Mouse (Mus musculus) stomach, embryonic 15.5 days (tissue): ENCODE data around the gene Nap1l5. TPM values are rescaled to one million over a fixed set of nuclear protein-coding genes. Genes with fewer than 3 reads are reported as not detected.
"Not testable (repeated sequence)": the region's sequence is repeated elsewhere in the genome, so short reads cannot be mapped to it uniquely, and the experiment has no call there.

Experiments
- ATAC-seq: fragments of 200-750 bp; cut with Nextera tagmentation; 2 replicates; pipeline ENCODE4 v1.8.0; 2017; ENCODE audit warnings: low read depth, moderate number of reproducible peaks, moderate TSS enrichment; ENCODE audit not compliant: insufficient read depth, low FRiP score
- H3K27ac ChIP-seq: fragments of 300-500 bp; sonication (generic); 2 replicates; pipeline ENCODE4 v1.5.1; 2015; ENCODE audit warnings: mild to moderate bottlenecking, inconsistent platforms
- H3K27me3 ChIP-seq: fragments of 300-500 bp; sonication (generic); replicated peaks from 2 replicates; pipeline ENCODE4 v1.6.1; 2015; ENCODE audit warnings: inconsistent platforms
- H3K36me3 ChIP-seq: fragments of 300-500 bp; sonication (generic); 2 replicates; pipeline ENCODE4 v1.6.1; 2015; ENCODE audit warnings: inconsistent platforms
- H3K4me1 ChIP-seq: fragments of 300-500 bp; sonication (generic); 2 replicates; pipeline ENCODE4 v1.6.1; 2015; ENCODE audit warnings: inconsistent platforms
- H3K4me2 ChIP-seq: fragments of 300-500 bp; sonication (generic); 2 replicates; pipeline ENCODE4 v1.6.1; 2015; ENCODE audit warnings: mild to moderate bottlenecking, inconsistent platforms
- H3K4me3 ChIP-seq: fragments of 300-500 bp; sonication (generic); replicated peaks from 2 replicates; pipeline ENCODE4 v1.5.1; 2015; ENCODE audit warnings: inconsistent platforms
- H3K9ac ChIP-seq: fragments of 300-500 bp; sonication (generic); 2 replicates; pipeline ENCODE4 v1.6.1; 2015; ENCODE audit warnings: inconsistent platforms
- H3K9me3 ChIP-seq: fragments of 300-500 bp; sonication (generic); 2 replicates; pipeline ENCODE4 v1.6.1; 2016; ENCODE audit warnings: inconsistent platforms
- WGBS: fragments of 180-500 bp; shearing (Covaris S2); methylation state at CpG from one replicate; pipeline ENCODE4 v1.1.7; 2015; 5-methylcytosine and 5-hydroxymethylcytosine counted together
- polyA plus RNA-seq: library from polyadenylated mRNA; unstranded; fragments of >200 nt; fragmentation: Nextera tagmentation; extraction: Ambion mirVana; gene quantifications from 2 replicates; pipeline ENCODE4 v1.2.1, GENCODE M21; 2015

Gene Nap1l5
- polyA plus RNA-seq, 1 experiment from 2014 or later, result 7.3 TPM

DNA sequence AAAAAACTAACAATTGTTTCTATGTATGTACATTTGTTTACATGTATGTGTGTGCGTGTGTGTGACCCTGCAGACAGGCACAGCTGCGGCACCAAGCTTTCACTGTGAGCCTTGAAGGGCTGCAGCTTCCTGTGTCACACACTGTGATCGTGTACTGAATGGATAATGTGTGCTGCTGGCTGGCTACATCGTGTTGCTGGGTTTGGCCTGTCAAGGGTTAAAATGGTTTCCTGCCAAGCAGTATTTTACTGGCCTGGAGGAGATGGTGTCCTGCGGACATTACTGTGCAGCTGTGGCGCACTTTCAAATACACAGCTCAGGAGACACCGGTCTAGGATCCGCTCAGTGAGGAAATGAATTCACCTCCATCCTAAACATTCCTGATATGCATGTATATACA lies 3.7 kb downstream of the Nap1l5 start:
- peak; percentile 54 for ATAC-seq
- Histone ChIP-seq H3K4me2 (no peak overlapping the region), H3K9ac (no peak overlapping the region), H3K4me3 (no peak overlapping the region), H3K27me3 (no peaks in the 10 kb centered on the region), H3K36me3 (no peaks in the 10 kb centered on the region), H3K27ac (no peak overlapping the region), H3K4me1 (no peaks in the 10 kb centered on the region), H3K9me3 (no peaks in the 10 kb centered on the region)
- 39% methylated on average over 8 of the region's 8 CpGs for WGBS

GRCm38 (mm10) chr6:58900536-58900935 lies 6.3 kb downstream of the Nap1l5 start:
- 74% methylated on average over 7 of the region's 7 CpGs for WGBS
- Histone ChIP-seq H3K4me3 (no peak overlapping the region), H3K27me3 (no peaks in the 10 kb centered on the region), H3K4me2 (no peak overlapping the region), H3K9ac (no peak overlapping the region), H3K36me3 (no peaks in the 10 kb centered on the region), H3K27ac (no peak overlapping the region), H3K4me1 (no peaks in the 10 kb centered on the region), H3K9me3 (no peaks in the 10 kb centered on the region)
- ATAC-seq, result peak; percentile 75

- Histone ChIP-seq H3K27ac (no peak overlapping the region), H3K4me3 (no peak overlapping the region), H3K36me3 (no peaks in the 10 kb centered on the region), H3K9me3 (no peaks in the 10 kb centered on the region), H3K9ac (no peak overlapping the region), H3K4me2 (no peak overlapping the region), H3K4me1 (no peaks in the 10 kb centered on the region), H3K27me3 (no peaks in the 10 kb centered on the region)
- WGBS, result 84% methylated on average over 3 of the region's 3 CpGs
- no peak for ATAC-seq
Observed at GRCm38 (mm10) chr6:58899076-58899475, 7.8 kb downstream of the Nap1l5 start.

- no peaks in the 10 kb centered on the region for H3K9me3 ChIP-seq
- no peak for ATAC-seq
- H3K9ac ChIP-seq, result no peak overlapping the region
- H3K4me2 ChIP-seq, result no peak overlapping the region
- H3K27ac ChIP-seq, result no peak overlapping the region
- WGBS, result 87% methylated on average over 3 of the region's 3 CpGs
- no peak overlapping the region for H3K4me3 ChIP-seq
- no peaks in the 10 kb centered on the region for H3K4me1 ChIP-seq
- H3K36me3 ChIP-seq, result no peaks in the 10 kb centered on the region
- H3K27me3 ChIP-seq, result no peaks in the 10 kb centered on the region
Observed at GRCm38 (mm10) chr6:58896648-58897047, 10.2 kb downstream of the Nap1l5 start.

- no peaks in the 10 kb centered on the region for H3K4me1 ChIP-seq
Observed at GRCm38 (mm10) chr6:58894994-58895393, 11.9 kb downstream of the Nap1l5 start.

DNA sequence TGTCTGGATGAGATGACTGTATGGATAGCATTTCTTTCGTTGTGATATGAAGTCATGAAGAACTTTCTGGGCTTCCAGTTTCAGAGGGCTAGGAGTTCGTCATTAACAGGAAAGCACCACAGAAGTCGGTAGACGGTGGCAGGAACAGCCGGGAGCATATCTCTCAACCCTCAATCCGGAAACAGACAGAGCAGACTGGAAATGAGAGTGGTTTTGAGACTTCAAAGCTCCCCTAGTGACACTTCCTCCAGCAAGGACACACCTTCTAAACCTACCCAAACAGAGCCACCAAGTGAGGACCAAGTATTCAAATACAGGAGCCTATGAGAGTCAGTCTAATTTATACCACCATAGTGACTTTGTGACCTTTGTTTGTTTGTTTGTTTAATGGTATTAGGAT lies 13.6 kb downstream of the Nap1l5 start:
- Histone ChIP-seq H3K9ac (no peak overlapping the region), H3K4me3 (no peak overlapping the region), H3K9me3 (no peaks in the 10 kb centered on the region), H3K27me3 (no peaks in the 10 kb centered on the region), H3K4me1 (no peaks in the 10 kb centered on the region), H3K4me2 (no peak overlapping the region), H3K27ac (no peak overlapping the region), H3K36me3 (peaks cover 4% of the 10 kb centered on the region; the same call in 1 of the 2 replicates)
- 77% methylated on average over 6 of the region's 6 CpGs for WGBS
- ATAC-seq, result no peak

More at GRCm38 (mm10) chr6:58894994-58895393, 11.9 kb downstream of the Nap1l5 start:
- Histone ChIP-seq H3K4me3 (no peak overlapping the region), H3K27me3 (no peaks in the 10 kb centered on the region), H3K4me2 (no peak overlapping the region), H3K36me3 (peaks cover 2% of the 10 kb centered on the region; the same call in 1 of the 2 replicates), H3K27ac (no peak overlapping the region), H3K9ac (no peak overlapping the region), H3K9me3 (no peaks in the 10 kb centered on the region)
- 79% methylated on average over 4 of the region's 4 CpGs for whole genome bisulfite sequencing
- no peak for ATAC-seq

DNA sequence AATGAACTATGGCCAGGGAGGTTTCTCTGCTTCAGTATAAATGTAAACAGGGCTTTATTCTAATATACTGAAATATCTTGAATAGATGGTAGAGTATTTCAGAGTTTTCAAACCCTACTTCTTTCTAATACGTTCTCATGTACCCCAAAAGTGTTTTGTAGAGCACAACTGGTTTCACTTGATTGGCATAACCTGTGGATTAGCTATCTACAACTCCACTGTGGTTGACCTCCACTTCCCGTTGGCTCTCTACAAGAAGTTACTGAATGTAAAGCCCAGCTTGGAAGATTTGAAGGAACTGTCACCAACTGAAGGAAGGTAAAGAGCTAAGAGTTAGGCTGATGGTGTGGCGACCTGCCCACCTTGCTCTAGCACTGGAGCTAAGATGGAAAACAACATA lies 17.0 kb downstream of the Nap1l5 start:
- H3K4me2 ChIP-seq, result no peak overlapping the region
- ATAC-seq, result no peak
- H3K27me3 ChIP-seq, result no peaks in the 10 kb centered on the region
- 82% methylated on average over 3 of the region's 3 CpGs for WGBS
- H3K36me3 ChIP-seq, result peaks cover 4% of the 10 kb centered on the region; the same call in 1 of the 2 replicates
- H3K9me3 ChIP-seq, result no peaks in the 10 kb centered on the region
- H3K4me1 ChIP-seq, result no peaks in the 10 kb centered on the region
- no peak overlapping the region for H3K4me3 ChIP-seq
- no peak overlapping the region for H3K27ac ChIP-seq
- H3K9ac ChIP-seq, result no peak overlapping the region

DNA sequence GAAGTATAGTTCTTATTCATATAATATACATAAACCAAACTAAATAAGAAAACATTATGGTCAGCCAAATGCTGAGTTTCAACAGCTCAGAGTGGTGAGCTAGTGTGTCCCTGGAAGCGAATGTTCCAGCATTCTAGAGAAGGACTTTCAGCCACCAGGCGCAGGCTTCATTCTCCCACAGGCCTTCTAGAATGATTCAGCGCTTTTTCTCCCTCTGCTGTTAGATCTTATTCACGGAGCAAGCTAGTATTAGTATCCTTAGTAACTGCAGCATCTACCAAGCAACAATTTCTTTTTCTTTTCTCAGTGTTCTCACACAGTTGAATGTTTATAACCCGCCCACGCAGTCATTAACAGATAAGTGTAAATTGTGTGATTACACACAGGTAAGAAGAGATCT lies 24.6 kb downstream of the Nap1l5 start:
- Histone ChIP-seq H3K27ac (no peak overlapping the region), H3K9me3 (no peaks in the 10 kb centered on the region), H3K27me3 (no peaks in the 10 kb centered on the region), H3K36me3 (0 out of 2 replicates have a peak, but pooled peaks cover 4% of the 10 kb centered on the region), H3K4me2 (no peak overlapping the region), H3K4me1 (no peaks in the 10 kb centered on the region), H3K4me3 (no peak overlapping the region), H3K9ac (no peak overlapping the region)
- no peak for ATAC-seq
- 74% methylated on average over 6 of the region's 6 CpGs for WGBS

DNA sequence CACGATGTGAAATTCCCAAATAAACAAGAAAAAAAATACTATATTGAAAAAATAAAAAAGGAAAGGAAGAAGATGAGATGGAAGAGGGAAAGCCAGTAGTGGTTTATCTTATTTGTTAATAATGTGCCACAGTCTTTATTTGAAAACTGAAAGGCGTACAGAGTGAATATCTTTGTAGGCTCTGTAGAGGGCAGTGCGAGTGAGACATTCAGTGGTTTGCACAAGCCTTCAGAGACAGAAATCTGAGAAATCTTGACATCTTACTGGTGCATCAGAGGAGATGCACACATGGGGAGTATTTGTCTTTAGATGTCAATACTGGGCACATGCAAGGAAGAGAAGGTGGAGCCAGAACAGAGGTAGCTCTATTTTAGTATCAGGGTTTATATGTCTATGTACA lies 25.5 kb downstream of the Nap1l5 start:
- no peak overlapping the region for H3K4me2 ChIP-seq
- no peak for ATAC-seq
- 0 out of 2 replicates have a peak, but pooled peaks cover 4% of the 10 kb centered on the region for H3K36me3 ChIP-seq
- H3K27ac ChIP-seq, result no peak overlapping the region
- no peaks in the 10 kb centered on the region for H3K9me3 ChIP-seq
- no peaks in the 10 kb centered on the region for H3K4me1 ChIP-seq
- H3K27me3 ChIP-seq, result no peaks in the 10 kb centered on the region
- H3K4me3 ChIP-seq, result no peak overlapping the region
- no peak overlapping the region for H3K9ac ChIP-seq
- 85% methylated on average over 3 of the region's 3 CpGs for WGBS

DNA sequence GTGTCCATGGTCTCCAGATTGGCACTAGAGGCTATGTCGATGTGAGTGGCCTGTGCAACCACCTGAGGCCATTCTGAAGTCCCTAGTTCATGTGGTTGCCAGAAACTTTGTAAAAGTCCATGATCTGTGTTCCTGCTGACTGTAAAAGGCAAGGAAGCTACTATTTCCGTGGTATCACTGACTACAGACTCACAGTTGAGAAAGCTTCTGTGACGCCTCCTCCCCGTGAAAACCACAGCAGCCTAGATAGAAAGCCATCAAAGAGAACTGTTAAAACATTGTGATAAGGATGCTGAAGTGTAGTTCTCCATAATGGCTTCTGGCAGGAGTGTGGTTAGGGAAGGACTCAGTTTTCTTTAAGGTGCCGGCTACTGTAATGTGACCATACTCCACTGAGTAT lies 26.0 kb downstream of the Nap1l5 start:
- H3K27me3 ChIP-seq, result no peaks in the 10 kb centered on the region
- WGBS, result 77% methylated on average over 5 of the region's 5 CpGs
- H3K27ac ChIP-seq, result no peak overlapping the region
- no peak overlapping the region for H3K9ac ChIP-seq
- H3K4me1 ChIP-seq, result no peaks in the 10 kb centered on the region
- H3K4me2 ChIP-seq, result no peak overlapping the region
- H3K36me3 ChIP-seq, result 0 out of 2 replicates have a peak, but pooled peaks cover 4% of the 10 kb centered on the region
- no peak overlapping the region for H3K4me3 ChIP-seq
- ATAC-seq, result no peak
- H3K9me3 ChIP-seq, result no peaks in the 10 kb centered on the region

- Histone ChIP-seq H3K4me3 (no peak overlapping the region), H3K9ac (no peak overlapping the region), H3K4me1 (no peaks in the 10 kb centered on the region), H3K36me3 (0 out of 2 replicates have a peak, but pooled peaks cover 4% of the 10 kb centered on the region), H3K9me3 (no peaks in the 10 kb centered on the region), H3K4me2 (no peak overlapping the region), H3K27ac (no peak overlapping the region), H3K27me3 (no peaks in the 10 kb centered on the region)
- 82% methylated on average over 9 of the region's 9 CpGs for WGBS
- no peak for ATAC-seq
Observed at GRCm38 (mm10) chr6:58879987-58880386, 26.9 kb downstream of the Nap1l5 start.

GRCm38 (mm10) chr6:58879572-58879971 lies 27.3 kb downstream of the Nap1l5 start:
- Histone ChIP-seq H3K27me3 (no peaks in the 10 kb centered on the region), H3K9ac (no peak overlapping the region), H3K9me3 (no peaks in the 10 kb centered on the region), H3K4me1 (no peaks in the 10 kb centered on the region), H3K4me3 (no peak overlapping the region), H3K27ac (no peak overlapping the region), H3K36me3 (0 out of 2 replicates have a peak, but pooled peaks cover 4% of the 10 kb centered on the region), H3K4me2 (no peak overlapping the region)
- no peak for ATAC-seq
- WGBS, result 64% methylated on average over 4 of the region's 4 CpGs

DNA sequence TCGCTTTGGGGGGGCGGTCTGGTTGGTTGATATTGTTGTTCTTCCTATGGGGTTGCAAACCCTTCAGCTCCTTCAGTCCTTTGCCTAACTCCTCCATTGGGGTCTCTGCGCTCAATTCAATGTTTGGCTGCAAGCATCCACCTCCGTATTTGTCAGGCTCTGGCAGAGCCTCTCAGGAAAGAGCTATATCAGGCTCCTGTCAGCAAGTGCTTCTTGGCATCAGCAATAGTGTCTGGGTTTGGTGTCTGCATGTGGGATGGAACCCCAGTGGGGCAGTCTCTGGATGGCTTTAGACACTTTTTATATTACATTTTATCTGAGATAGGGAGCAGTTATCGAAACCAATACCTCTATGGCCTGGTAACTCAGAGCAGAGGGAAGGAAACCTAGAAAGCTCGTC lies 39.0 kb downstream of the Nap1l5 start:
- WGBS, result 93% methylated on average over 6 of the region's 6 CpGs
- H3K9me3 ChIP-seq, H3K4me3 ChIP-seq, H3K27me3 ChIP-seq, H3K36me3 ChIP-seq, H3K4me1 ChIP-seq, H3K27ac ChIP-seq, H3K9ac ChIP-seq, H3K4me2 ChIP-seq, ATAC-seq: not testable (repeated sequence)
